Mouse (Mus musculus): Measurements from ENCODE around the gene Lrrk1. TPM values are rescaled to one million over a fixed set of nuclear protein-coding genes. Genes with fewer than 3 reads are reported as not detected.

Gene Lrrk1
- total and polyA plus RNA-seq, 3 experiments: 7.8 to 11.0 (median 9.6) TPM

DNA sequence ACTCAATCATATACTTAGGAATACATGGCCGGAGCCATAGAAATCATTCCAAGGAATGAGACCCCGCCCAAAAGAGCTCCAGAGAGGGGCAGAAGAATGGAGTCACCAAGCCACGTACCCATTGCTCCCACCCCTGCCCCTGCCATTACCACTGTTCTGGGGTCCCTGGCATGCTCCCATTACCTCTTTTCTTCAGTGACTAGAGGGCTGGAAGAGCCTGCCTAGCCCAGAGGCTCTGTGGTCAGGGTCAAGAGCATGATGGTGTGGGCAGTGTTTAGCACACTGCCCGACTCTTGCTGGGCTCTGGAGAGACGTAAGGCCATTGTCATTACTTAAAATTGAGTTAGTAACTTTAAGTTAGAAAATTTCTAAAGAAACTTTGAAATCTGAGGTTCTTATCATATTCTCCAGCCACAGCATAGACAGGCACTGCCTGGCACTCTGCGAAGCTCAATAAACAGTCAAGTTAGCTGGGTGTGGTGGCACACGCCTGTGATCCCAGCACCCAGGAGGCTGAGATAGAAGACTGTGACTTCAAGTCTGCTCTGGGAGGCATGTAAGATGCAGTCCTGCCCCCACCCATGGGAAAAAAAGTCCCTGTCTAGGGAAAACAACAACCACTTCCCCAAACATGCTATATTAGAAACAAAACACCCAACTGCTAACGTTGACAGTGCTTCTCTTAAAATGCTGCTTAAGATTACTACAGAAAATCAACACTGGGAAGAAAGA is 32.2 kb downstream of the Lrrk1 start:
- H3K27me3 ChIP-seq (ENCODE audit: control insufficient read depth, insufficient read depth, low read length): no peaks in the 10 kb centered on the region
- no peaks in the 10 kb centered on the region for H3K79me2 ChIP-seq (replicated peaks; ENCODE audit: control insufficient read depth, insufficient read depth, low read length)
- intact Hi-C loops (cut with DNase I): no loop called here
- no peaks in the 10 kb centered on the region for H3K36me3 ChIP-seq (ENCODE audit: control insufficient read depth, insufficient read depth, low read length)
- TF ChIP-seq CTCF (IDR thresholded peaks at IDR 0.05): no peak
- no peak for TF ChIP-seq POLR2A (IDR thresholded peaks at IDR 0.05; ENCODE audit: insufficient read depth, low read depth, low read length)
- TF ChIP-seq EP300 (IDR thresholded peaks at IDR 0.05; ENCODE audit: insufficient read depth, low read depth, low read length): no peak
- H3K4me1 ChIP-seq (ENCODE audit: control insufficient read depth, insufficient read depth, low read length): no peaks in the 10 kb centered on the region; the same call in none of the 2 replicates
- no peak overlapping the region for H3K9ac ChIP-seq (ENCODE audit: low read depth, low read length)
- no peak overlapping the region for H3K4me3 ChIP-seq
- 79% methylated on average over 8 of the region's 8 CpGs for WGBS
- DNase-seq: no peak
- no peak overlapping the region for H3K27ac ChIP-seq

DNA sequence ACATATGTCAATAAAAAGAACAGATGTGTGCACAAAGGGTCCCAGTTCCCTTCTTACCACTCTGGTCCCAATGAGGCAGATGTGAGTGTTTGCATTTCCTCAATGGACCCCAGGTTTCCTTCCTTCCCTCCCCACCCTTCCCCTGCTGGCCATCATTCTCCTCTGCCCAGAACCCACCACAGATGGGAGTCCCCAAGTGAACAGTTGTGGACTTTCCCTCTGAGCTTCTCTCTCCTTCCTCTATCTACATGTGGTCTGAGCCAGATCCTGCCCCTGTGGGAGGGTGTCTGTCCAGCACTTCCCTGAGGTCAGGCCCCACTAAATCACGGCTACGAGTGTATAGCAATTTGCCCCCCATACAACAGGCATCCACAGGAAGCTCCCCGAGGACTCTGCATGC is 33.2 kb downstream of the Lrrk1 start:
- no peak overlapping the region for H3K27ac ChIP-seq
- DNase-seq: no peak
- H3K79me2 ChIP-seq (replicated peaks; ENCODE audit: control insufficient read depth, insufficient read depth, low read length): 0 out of 2 replicates have a peak, but pooled peaks cover 2% of the 10 kb centered on the region
- no peaks in the 10 kb centered on the region for H3K27me3 ChIP-seq (ENCODE audit: control insufficient read depth, insufficient read depth, low read length)
- H3K4me3 ChIP-seq: no peak overlapping the region
- no peaks in the 10 kb centered on the region for H3K36me3 ChIP-seq (ENCODE audit: control insufficient read depth, insufficient read depth, low read length)
- no peaks in the 10 kb centered on the region; the same call in none of the 2 replicates for H3K4me1 ChIP-seq (ENCODE audit: control insufficient read depth, insufficient read depth, low read length)
- intact Hi-C loops (cut with DNase I): no loop called here
- WGBS: 53% methylated on average over 3 of the region's 3 CpGs
- TF ChIP-seq POLR2A (IDR thresholded peaks at IDR 0.05; ENCODE audit: insufficient read depth, low read depth, low read length) (no peak), CTCF (IDR thresholded peaks at IDR 0.05) (no peak), EP300 (IDR thresholded peaks at IDR 0.05; ENCODE audit: insufficient read depth, low read depth, low read length) (no peak)
- H3K9ac ChIP-seq (ENCODE audit: low read depth, low read length): no peak overlapping the region

DNA sequence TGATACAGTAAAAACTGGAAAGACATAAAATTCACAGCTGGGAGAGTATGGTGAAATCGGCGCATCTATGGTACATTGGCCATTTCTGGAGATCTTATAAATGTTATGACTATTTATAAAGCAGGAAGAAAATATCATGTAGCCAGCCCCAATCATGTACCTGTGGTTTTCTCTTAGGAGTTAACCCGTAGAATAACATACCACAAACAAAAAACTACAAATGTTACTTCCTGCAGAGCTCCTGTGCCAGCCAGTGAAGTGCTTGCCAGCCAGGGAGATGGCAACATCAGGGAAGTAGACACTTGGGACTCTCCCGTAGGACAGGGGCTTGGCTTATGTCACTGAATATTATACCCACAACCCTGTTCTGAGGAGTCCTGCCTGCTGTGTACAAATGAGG is 37.1 kb downstream of the Lrrk1 start:
- H3K4me1 ChIP-seq (ENCODE audit: control insufficient read depth, insufficient read depth, low read length): no peaks in the 10 kb centered on the region; the same call in none of the 2 replicates
- WGBS: 80% methylated on average over 4 of the region's 4 CpGs
- no peak overlapping the region for H3K27ac ChIP-seq
- no peak for DNase-seq
- 0 out of 2 replicates have a peak, but pooled peaks cover 2% of the 10 kb centered on the region for H3K79me2 ChIP-seq (replicated peaks; ENCODE audit: control insufficient read depth, insufficient read depth, low read length)
- TF ChIP-seq EP300 (IDR thresholded peaks at IDR 0.05; ENCODE audit: insufficient read depth, low read depth, low read length): no peak
- TF ChIP-seq CTCF (IDR thresholded peaks at IDR 0.05): no peak
- no peak for TF ChIP-seq POLR2A (IDR thresholded peaks at IDR 0.05; ENCODE audit: insufficient read depth, low read depth, low read length)
- no peaks in the 10 kb centered on the region for H3K27me3 ChIP-seq (ENCODE audit: control insufficient read depth, insufficient read depth, low read length)
- intact Hi-C loops (cut with DNase I): no loop called here
- H3K4me3 ChIP-seq: no peak overlapping the region
- H3K9ac ChIP-seq (ENCODE audit: low read depth, low read length): no peak overlapping the region
- H3K36me3 ChIP-seq (ENCODE audit: control insufficient read depth, insufficient read depth, low read length): no peaks in the 10 kb centered on the region

DNA sequence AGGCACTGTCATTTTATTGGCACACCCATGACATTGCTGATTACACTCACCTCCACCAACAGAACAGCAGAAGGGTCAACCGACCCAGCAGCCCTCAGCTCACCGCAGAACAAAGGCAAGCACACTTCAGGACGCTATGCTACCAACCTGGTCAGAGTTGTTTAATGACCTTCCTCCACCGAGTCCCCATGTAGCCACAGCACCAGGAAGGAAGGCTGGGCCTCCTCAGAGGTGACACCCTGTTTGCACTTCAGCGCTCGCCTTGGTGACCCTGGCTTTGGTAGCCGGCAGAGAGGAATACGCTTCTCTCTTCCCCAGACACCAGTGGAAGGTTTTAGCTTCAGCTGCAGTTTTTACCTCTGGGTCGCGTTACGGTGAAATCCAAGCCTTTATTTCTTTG is 38.5 kb downstream of the Lrrk1 start:
- H3K79me2 ChIP-seq (replicated peaks; ENCODE audit: control insufficient read depth, insufficient read depth, low read length): 0 out of 2 replicates have a peak, but pooled peaks cover 2% of the 10 kb centered on the region
- no peaks in the 10 kb centered on the region for H3K36me3 ChIP-seq (ENCODE audit: control insufficient read depth, insufficient read depth, low read length)
- no peak for TF ChIP-seq EP300 (IDR thresholded peaks at IDR 0.05; ENCODE audit: insufficient read depth, low read depth, low read length)
- TF ChIP-seq CTCF (IDR thresholded peaks at IDR 0.05): no peak
- TF ChIP-seq POLR2A (IDR thresholded peaks at IDR 0.05; ENCODE audit: insufficient read depth, low read depth, low read length): no peak
- no peak overlapping the region for H3K4me3 ChIP-seq
- no peak for DNase-seq
- no peak overlapping the region for H3K27ac ChIP-seq
- H3K4me1 ChIP-seq (ENCODE audit: control insufficient read depth, insufficient read depth, low read length): no peaks in the 10 kb centered on the region
- no peak overlapping the region for H3K9ac ChIP-seq (ENCODE audit: low read depth, low read length)
- intact Hi-C loops (cut with DNase I): no loop called here
- no peaks in the 10 kb centered on the region for H3K27me3 ChIP-seq (ENCODE audit: control insufficient read depth, insufficient read depth, low read length)
- 76% methylated on average over 11 of the region's 11 CpGs for WGBS

DNA sequence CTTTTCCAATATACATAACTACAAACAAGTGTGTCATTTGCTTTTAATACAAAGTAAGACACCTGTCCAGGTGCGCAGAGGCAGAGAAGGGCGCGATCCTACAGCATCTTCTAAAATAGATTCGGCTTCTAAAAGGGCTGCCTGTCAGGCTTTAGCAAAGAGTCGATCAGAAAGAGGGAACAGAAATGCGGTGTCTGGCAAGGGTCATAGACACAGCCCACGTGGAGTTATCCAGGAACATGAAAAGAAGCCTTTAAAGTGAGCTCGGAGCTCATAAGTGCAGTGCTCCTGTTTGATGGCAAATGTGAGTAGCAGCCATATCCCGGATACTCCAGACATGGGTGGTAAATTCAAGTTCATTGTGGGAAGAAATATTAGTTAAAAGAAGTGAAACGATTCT is 39.6 kb downstream of the Lrrk1 start:
- Histone ChIP-seq H3K79me2 (replicated peaks; ENCODE audit: control insufficient read depth, insufficient read depth, low read length) (0 out of 2 replicates have a peak, but pooled peaks cover 2% of the 10 kb centered on the region), H3K4me3 (no peak overlapping the region), H3K27me3 (ENCODE audit: control insufficient read depth, insufficient read depth, low read length) (no peaks in the 10 kb centered on the region), H3K27ac (no peak overlapping the region), H3K9ac (ENCODE audit: low read depth, low read length) (no peak overlapping the region), H3K4me1 (ENCODE audit: control insufficient read depth, insufficient read depth, low read length) (peaks cover 2% of the 10 kb centered on the region), H3K36me3 (ENCODE audit: control insufficient read depth, insufficient read depth, low read length) (no peaks in the 10 kb centered on the region)
- no peak for DNase-seq
- 83% methylated on average over 10 of the region's 10 CpGs for whole genome bisulfite sequencing
- intact Hi-C loops (cut with DNase I): no loop called here
- TF ChIP-seq POLR2A (IDR thresholded peaks at IDR 0.05; ENCODE audit: insufficient read depth, low read depth, low read length) (no peak), EP300 (IDR thresholded peaks at IDR 0.05; ENCODE audit: insufficient read depth, low read depth, low read length) (no peak), CTCF (IDR thresholded peaks at IDR 0.05) (no peak)

DNA sequence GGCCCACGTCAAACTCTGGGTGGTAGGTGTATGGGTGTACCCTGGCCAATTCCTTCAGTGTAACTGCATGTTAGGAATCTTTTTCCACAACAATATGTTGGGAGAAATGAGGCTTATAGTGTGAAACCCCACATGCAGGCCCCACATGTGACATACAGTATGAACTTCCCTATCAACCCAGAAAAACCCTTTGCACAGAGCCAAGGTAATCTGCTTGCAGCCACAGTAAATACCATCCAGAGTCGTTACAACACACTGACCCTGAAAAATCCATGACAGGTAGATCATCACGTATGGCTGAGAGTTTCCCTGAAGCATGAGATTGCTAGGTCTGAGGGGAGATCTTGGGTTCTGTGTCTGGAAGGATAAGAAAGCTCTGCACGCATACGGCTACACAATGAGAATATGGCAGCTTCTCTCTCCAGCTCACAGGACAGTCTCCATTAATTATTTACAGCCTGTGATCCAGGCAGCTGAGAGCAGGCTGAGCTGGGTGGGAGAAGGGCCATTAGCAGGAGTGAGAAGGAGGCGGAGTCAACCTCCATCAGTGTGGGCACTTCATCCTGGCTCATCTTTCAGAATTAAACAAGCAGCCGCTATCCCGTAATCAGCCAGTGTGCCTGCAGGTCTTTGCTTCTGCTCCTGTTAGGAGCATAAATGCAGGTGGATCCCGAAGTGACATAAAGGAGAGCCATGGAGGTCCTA is 41.0 kb downstream of the Lrrk1 start:
- 83% methylated on average over 9 of the region's 9 CpGs for WGBS
- Histone ChIP-seq H3K4me3 (no peak overlapping the region), H3K27me3 (ENCODE audit: control insufficient read depth, insufficient read depth, low read length) (no peaks in the 10 kb centered on the region), H3K27ac (no peak overlapping the region), H3K4me1 (ENCODE audit: control insufficient read depth, insufficient read depth, low read length) (peaks cover 5% of the 10 kb centered on the region), H3K79me2 (replicated peaks; ENCODE audit: control insufficient read depth, insufficient read depth, low read length) (0 out of 2 replicates have a peak, but pooled peaks cover 2% of the 10 kb centered on the region), H3K36me3 (ENCODE audit: control insufficient read depth, insufficient read depth, low read length) (no peaks in the 10 kb centered on the region), H3K9ac (ENCODE audit: low read depth, low read length) (no peak overlapping the region)
- no peak for DNase-seq
- no peak for TF ChIP-seq EP300 (IDR thresholded peaks at IDR 0.05; ENCODE audit: insufficient read depth, low read depth, low read length)
- no peak for TF ChIP-seq CTCF (IDR thresholded peaks at IDR 0.05)
- no peak for TF ChIP-seq POLR2A (IDR thresholded peaks at IDR 0.05; ENCODE audit: insufficient read depth, low read depth, low read length)
- intact Hi-C loops (cut with DNase I): no loop called here
